Mouse (Mus musculus) liver, adult 2 months (tissue): ENCODE results near the gene Glrp1. TPM values are rescaled to one million over a fixed set of nuclear protein-coding genes. Genes with fewer than 3 reads are reported as not detected.

ENCODE experiments used
- DNase-seq: peaks from one replicate; pipeline ENCODE4 v3.0.0-alpha.2; 2011; ENCODE audit warnings: low read depth, low spot score; ENCODE audit errors: extremely low read depth
- H3K27ac ChIP-seq: fragments of 200-500 bp; replicated peaks from 2 replicates; pipeline ENCODE4 v1.5.1; 2012; ENCODE audit warnings: low read depth, mild to moderate bottlenecking, control low read depth, inconsistent platforms, low read length; ENCODE audit not compliant: insufficient read depth
- H3K27me3 ChIP-seq: fragments of 200-500 bp; 2 replicates; pipeline ENCODE4 v1.6.1; 2012; ENCODE audit warnings: mild to moderate bottlenecking, moderate library complexity, low read length, inconsistent platforms; ENCODE audit not compliant: control insufficient read depth, insufficient read depth
- H3K36me3 ChIP-seq: fragments of 200-500 bp; 2 replicates; pipeline ENCODE4 v1.6.1; 2012; ENCODE audit warnings: low read length, inconsistent platforms; ENCODE audit not compliant: control insufficient read depth, insufficient read depth
- H3K4me1 ChIP-seq: fragments of 200-500 bp; 2 replicates; pipeline ENCODE4 v1.6.1; 2011; ENCODE audit warnings: low read length; ENCODE audit not compliant: control insufficient read depth, insufficient read depth
- H3K4me3 ChIP-seq: fragments of 200-500 bp; 2 replicates; pipeline ENCODE4 v1.5.1; 2011; ENCODE audit warnings: low read depth, mild to moderate bottlenecking, control low read depth, low read length, moderate library complexity; ENCODE audit not compliant: insufficient read depth
- H3K79me2 ChIP-seq: fragments of 200-500 bp; 2 replicates; pipeline ENCODE4 v1.6.1; 2012; ENCODE audit warnings: inconsistent platforms, mild to moderate bottlenecking, low read length, moderate library complexity; ENCODE audit not compliant: control insufficient read depth, insufficient read depth
- H3K9ac ChIP-seq: fragments of 200-500 bp; 2 replicates; pipeline ENCODE4 v1.6.1; 2012; ENCODE audit warnings: low read depth, mild to moderate bottlenecking, control low read depth, inconsistent platforms, low read length
- CTCF ChIP-seq: fragments of 200-500 bp; IDR thresholded peaks from 2 replicates; pipeline ENCODE4 v1.5.1; 2011; ENCODE audit warnings: low read depth, low read length, control low read depth
- POLR2A ChIP-seq: fragments of 200-500 bp; IDR thresholded peaks from 2 replicates; pipeline ENCODE4 v1.6.1; 2011; ENCODE audit warnings: low read length, control low read depth; ENCODE audit not compliant: insufficient read depth; ENCODE audit errors: extremely low read depth
- WGBS: fragments of 180-500 bp; shearing (Covaris S2); methylation state at CpG from one replicate; pipeline ENCODE4 v1.1.7; 2018; 5-methylcytosine and 5-hydroxymethylcytosine counted together
- polyA plus RNA-seq: library from polyadenylated mRNA; depleted of rRNA; stranded (reverse); fragments of >200 nt; gene quantifications from 2 replicates; pipeline ENCODE4 v1.2.3, GENCODE M21; 2012
- total RNA-seq: library from RNA; depleted of rRNA; stranded (reverse); fragments of >200 nt; gene quantifications from 2 replicates; pipeline ENCODE4 v1.2.3, GENCODE M21; 2014

Gene Glrp1
- total and polyA plus RNA-seq, 2 experiments, result 0.04 to 0.09 TPM

DNA sequence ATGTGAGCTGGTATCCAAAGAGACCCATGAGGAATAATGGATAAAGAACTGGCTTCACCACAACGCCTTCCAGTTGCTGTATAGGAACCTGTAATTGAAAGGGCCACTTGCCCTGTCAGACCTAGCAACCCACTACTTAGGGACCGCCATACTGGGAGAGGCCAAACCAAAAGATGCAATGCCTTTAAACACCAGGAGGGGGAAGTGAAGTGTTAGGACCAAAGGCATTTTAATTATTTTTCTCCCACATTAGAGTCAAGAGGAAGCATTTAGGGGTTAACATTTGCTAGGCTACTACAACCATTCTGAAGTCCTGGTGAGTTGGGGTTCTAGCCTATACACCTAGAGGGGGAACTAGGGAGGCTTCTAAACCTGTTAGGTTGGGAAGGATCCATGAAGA lies 36.0 kb downstream of the Glrp1 start:
- no peak overlapping the region for H3K27ac ChIP-seq
- TF ChIP-seq POLR2A (no peak), CTCF (no peak)
- H3K36me3 ChIP-seq, result no peaks in the 10 kb centered on the region
- H3K9ac ChIP-seq, result no peak overlapping the region
- H3K79me2 ChIP-seq, result no peaks in the 10 kb centered on the region
- H3K4me3 ChIP-seq, result no peak overlapping the region
- no peaks in the 10 kb centered on the region for H3K27me3 ChIP-seq
- peaks cover 5% of the 10 kb centered on the region; the same call in 1 of the 2 replicates for H3K4me1 ChIP-seq
- no peak for DNase-seq
- WGBS, result 95% methylated on average over 2 of the region's 2 CpGs

DNA sequence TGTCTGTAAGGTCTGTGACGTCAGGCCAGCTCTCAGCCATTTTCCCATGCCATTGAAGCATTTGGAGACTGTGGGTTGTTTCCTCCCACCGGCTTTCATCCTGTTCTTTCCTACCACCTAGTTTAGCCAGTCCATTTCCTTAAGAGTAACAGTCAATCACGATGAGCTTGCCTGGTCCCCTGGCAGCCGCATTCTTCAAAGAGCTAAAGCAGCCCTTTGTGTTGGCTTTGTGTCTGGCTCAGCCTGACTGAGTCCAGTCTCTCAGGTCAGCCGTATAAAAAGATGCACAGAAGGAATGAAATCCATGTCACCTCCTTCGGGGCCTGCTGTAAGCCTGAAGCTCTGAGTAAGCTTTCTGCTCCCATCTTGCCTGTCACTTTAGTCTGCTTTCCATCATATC lies 37.6 kb downstream of the Glrp1 start:
- Histone ChIP-seq H3K27me3 (no peaks in the 10 kb centered on the region), H3K9ac (no peak overlapping the region), H3K4me3 (no peak overlapping the region), H3K79me2 (no peaks in the 10 kb centered on the region), H3K27ac (no peak overlapping the region), H3K4me1 (peaks cover 5% of the 10 kb centered on the region; the same call in 1 of the 2 replicates), H3K36me3 (no peaks in the 10 kb centered on the region)
- TF ChIP-seq POLR2A, result no peak
- TF ChIP-seq CTCF, result no peak
- WGBS, result 85% methylated on average over 6 of the region's 6 CpGs
- DNase-seq, result no peak

DNA sequence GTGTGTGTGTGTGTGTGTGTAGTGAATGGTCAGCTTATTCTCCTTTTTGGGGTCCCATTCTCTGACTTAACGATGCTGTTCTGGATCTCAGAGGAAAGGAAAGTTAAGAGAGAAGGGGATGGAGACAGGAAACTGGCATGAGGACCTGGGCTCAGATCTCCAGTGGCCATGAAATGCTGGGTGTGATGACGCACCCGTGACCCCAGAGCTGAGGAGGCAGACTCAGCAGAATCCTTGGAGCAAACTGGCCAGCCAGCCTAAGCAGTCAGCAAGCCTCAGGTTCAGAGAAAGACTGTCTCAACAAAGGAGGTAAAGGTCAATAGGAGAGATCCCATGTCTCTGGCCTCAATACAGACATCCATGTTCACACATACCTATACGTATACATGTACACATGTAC lies 40.1 kb downstream of the Glrp1 start:
- no peak for DNase-seq
- Histone ChIP-seq H3K79me2 (no peaks in the 10 kb centered on the region), H3K27ac (no peak overlapping the region), H3K27me3 (no peaks in the 10 kb centered on the region), H3K36me3 (no peaks in the 10 kb centered on the region), H3K9ac (no peak overlapping the region), H3K4me1 (no peaks in the 10 kb centered on the region), H3K4me3 (no peak overlapping the region)
- WGBS, result 93% methylated on average over 4 of the region's 4 CpGs
- TF ChIP-seq POLR2A, result no peak
- TF ChIP-seq CTCF, result no peak

DNA sequence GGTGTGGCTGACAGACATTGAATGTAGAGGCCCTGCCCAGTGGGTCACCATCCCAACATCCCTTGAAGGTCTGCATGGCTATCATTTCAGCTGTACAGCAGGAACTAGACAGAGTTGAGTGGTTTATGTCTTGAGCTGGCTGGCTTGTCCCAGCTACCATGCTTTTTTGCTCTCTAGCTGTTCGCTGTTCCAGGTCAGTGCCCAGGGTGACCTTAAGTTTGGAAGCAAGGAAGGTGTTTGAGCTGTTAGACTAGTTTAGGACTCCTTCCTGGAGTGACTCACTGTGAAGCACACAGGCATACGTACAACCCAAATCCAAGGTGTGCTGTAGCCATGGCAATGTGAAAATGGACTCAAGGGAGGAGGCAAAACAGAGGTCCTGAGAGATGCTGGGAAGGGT lies 41.5 kb downstream of the Glrp1 start:
- WGBS, result 96% methylated on average over 2 of the region's 2 CpGs
- H3K36me3 ChIP-seq, result no peaks in the 10 kb centered on the region
- H3K27me3 ChIP-seq, result no peaks in the 10 kb centered on the region
- H3K79me2 ChIP-seq, result no peaks in the 10 kb centered on the region
- H3K4me1 ChIP-seq, result no peaks in the 10 kb centered on the region
- H3K4me3 ChIP-seq, result no peak overlapping the region
- TF ChIP-seq CTCF (no peak), POLR2A (no peak)
- H3K27ac ChIP-seq, result no peak overlapping the region
- no peak overlapping the region for H3K9ac ChIP-seq
- DNase-seq, result no peak

DNA sequence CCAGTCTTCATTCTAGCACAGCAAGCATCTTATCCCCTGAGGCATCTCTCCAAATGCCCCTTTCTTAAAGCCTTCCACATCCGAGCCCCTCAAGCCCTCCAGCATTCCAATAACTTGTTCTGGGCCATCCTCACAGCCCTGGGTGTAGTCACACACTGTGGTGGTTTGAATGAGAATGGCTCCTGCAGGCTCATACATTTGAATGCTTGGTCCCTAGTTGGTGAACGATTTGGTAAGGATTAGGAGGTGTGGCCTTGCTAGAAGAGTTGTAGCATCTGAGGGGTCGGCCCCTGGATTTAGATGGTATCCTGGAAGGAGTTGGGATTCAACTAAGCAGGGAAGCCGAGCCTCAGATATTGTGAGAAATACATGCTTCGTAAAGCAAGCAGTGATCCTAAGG lies 42.0 kb downstream of the Glrp1 start:
- no peaks in the 10 kb centered on the region for H3K4me1 ChIP-seq
- WGBS, result 92% methylated on average over 5 of the region's 5 CpGs
- TF ChIP-seq POLR2A (no peak), CTCF (no peak)
- no peaks in the 10 kb centered on the region for H3K27me3 ChIP-seq
- no peak for DNase-seq
- no peaks in the 10 kb centered on the region for H3K79me2 ChIP-seq
- H3K36me3 ChIP-seq, result no peaks in the 10 kb centered on the region
- H3K27ac ChIP-seq, result no peak overlapping the region
- H3K9ac ChIP-seq, result no peak overlapping the region
- H3K4me3 ChIP-seq, result no peak overlapping the region

DNA sequence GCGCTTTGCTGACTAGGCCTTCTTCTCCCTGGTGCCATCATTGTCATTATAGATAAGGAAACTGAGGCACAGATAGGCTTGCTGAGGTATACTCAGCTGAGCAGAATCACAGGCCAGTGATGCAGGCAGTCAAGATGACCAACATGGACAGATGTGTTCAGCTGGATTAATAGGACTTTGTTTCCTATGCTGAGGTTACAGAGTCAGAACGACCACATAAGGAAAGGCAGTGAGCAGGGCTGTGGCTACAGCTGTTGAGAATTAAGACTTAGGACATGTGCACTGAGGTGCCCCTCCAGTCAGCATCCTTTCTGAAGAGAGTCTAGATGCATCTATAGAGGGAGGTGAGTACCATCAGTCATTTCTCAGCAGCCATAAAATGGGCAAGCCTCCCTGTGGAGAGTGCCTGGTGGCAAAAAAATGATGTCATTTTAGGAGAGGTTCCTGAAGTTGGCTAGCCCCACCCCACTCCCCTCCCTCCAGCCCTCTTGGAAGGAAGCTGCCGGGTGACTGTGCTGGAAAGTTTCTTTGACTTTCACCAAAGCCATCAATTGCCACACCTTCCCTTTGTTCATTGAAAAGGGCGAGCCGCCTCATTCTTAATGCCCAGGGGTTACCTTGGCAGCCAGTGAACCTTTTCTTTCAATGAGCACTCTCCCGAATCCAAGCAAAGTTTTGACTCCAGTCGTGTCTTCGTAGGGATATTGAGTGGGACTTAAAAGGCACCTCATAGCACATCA lies 43.4 kb downstream of the Glrp1 start:
- H3K9ac ChIP-seq, result no peak overlapping the region
- no peaks in the 10 kb centered on the region for H3K79me2 ChIP-seq
- H3K4me3 ChIP-seq, result no peak overlapping the region
- TF ChIP-seq POLR2A, result no peak
- TF ChIP-seq CTCF, result no peak
- DNase-seq, result no peak
- H3K27ac ChIP-seq, result no peak overlapping the region
- no peaks in the 10 kb centered on the region for H3K36me3 ChIP-seq
- 83% methylated on average over 8 of the region's 8 CpGs for WGBS
- no peaks in the 10 kb centered on the region for H3K4me1 ChIP-seq
- H3K27me3 ChIP-seq, result no peaks in the 10 kb centered on the region
